Mouse (Mus musculus) embryonic facial prominence, embryonic 10.5 days (tissue): Measurements from ENCODE around the gene Cope. TPM values are rescaled to one million over a fixed set of nuclear protein-coding genes. Genes with fewer than 3 reads are reported as not detected.
A peak's percentile ranks its signal among the peaks of the same experiment; 100 is the strongest.

Experiments used
- DNase-seq: peaks from one replicate; pipeline ENCODE4 v3.0.0-alpha.2; 2017; ENCODE audit warnings: low spot score
- H3K27ac ChIP-seq: fragments of 300-500 bp; sonication (generic); replicated peaks from 2 replicates; pipeline ENCODE4 v1.5.1; 2016; ENCODE audit warnings: mild to moderate bottlenecking
- H3K27me3 ChIP-seq: fragments of 300-500 bp; sonication (generic); replicated peaks from 2 replicates; pipeline ENCODE4 v1.6.1; 2016; ENCODE audit warnings: low read depth, mild to moderate bottlenecking; ENCODE audit not compliant: poor library complexity, severe bottlenecking
- H3K36me3 ChIP-seq: fragments of 300-500 bp; sonication (generic); replicated peaks from 2 replicates; pipeline ENCODE4 v1.6.1; 2016; ENCODE audit warnings: mild to moderate bottlenecking, moderate library complexity
- H3K4me1 ChIP-seq: fragments of 300-500 bp; sonication (generic); 2 replicates; pipeline ENCODE4 v1.6.1; 2016
- H3K4me3 ChIP-seq: fragments of 300-500 bp; sonication (generic); 2 replicates; pipeline ENCODE4 v1.5.1; 2016; ENCODE audit warnings: mild to moderate bottlenecking, moderate library complexity
- H3K9me3 ChIP-seq: fragments of 300-500 bp; sonication (generic); 2 replicates; pipeline ENCODE4 v1.6.1; 2016; ENCODE audit warnings: mild to moderate bottlenecking
- WGBS: fragments of 180-500 bp; shearing (Covaris S2); methylation state at CpG from one replicate; pipeline ENCODE4 v1.1.7; 2016; 5-methylcytosine and 5-hydroxymethylcytosine counted together
- polyA plus RNA-seq: library from polyadenylated mRNA; unstranded; fragments of >200 nt; fragmentation: Nextera tagmentation; extraction: Ambion mirVana; gene quantifications from 2 replicates; pipeline ENCODE4 v1.2.1, GENCODE M21; 2016

Cope gene
- polyA plus RNA-seq, 1 experiment from 2014 or later = 293 TPM

- no peak for DNase-seq
- Histone ChIP-seq H3K4me3 (no peak overlapping the region), H3K9me3 (no peaks in the 10 kb centered on the region), H3K27me3 (no peaks in the 10 kb centered on the region), H3K27ac (no peak overlapping the region), H3K4me1 (peaks cover 12% of the 10 kb centered on the region), H3K36me3 (peaks cover 100% of the 10 kb centered on the region)
- 92% methylated on average over 7 of the region's 7 CpGs for WGBS
Measured at GRCm38 (mm10) chr8:70338931-70339330, 36.6 kb downstream of the Cope start.

DNA sequence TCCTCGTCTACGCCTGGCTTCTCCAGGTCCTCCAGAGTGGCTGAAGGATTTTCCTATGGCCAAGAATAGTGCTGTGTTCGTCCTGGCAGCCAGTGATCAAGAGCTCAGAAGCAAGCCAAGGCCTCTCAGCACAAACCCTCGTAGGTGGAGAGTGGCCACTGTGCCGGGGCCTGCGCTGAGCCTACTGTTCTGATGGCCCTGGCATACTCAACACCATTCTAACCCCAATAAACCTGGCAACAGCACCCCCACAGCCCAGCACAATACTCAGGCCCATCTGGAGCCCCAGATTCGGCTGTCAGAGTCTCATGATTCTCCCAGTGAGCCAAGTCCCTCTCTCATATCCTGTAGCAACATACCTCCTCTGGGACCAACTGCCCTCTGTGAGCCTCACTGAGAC, 38.3 kb downstream of the Cope start:
- WGBS = 89% methylated on average over 7 of the region's 7 CpGs
- no peak overlapping the region for H3K27ac ChIP-seq
- peaks cover 93% of the 10 kb centered on the region for H3K36me3 ChIP-seq
- no peaks in the 10 kb centered on the region for H3K9me3 ChIP-seq
- H3K4me3 ChIP-seq = no peak overlapping the region
- no peak for DNase-seq
- H3K4me1 ChIP-seq = peaks cover 18% of the 10 kb centered on the region
- no peaks in the 10 kb centered on the region for H3K27me3 ChIP-seq

DNA sequence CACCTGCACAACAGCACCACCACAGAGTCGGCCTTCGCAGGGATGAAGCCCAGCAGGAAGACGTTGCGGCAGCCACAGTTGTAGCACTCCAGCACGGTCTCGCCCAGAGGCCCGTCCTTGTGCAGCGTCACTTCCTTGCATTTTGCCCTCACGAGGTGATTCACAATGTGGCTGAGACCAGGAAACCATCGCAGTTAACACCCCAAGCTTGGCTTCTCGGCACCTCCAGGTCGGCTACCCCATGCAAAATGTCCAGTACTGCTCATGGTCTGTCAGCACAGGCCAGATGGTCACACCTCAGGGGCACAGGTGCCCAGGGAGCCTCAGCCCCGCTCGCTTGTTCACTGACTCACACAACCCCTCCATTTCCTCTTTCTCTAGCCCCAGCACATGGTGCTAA, 39.7 kb downstream of the Cope start:
- Histone ChIP-seq H3K27ac (no peak overlapping the region), H3K27me3 (no peaks in the 10 kb centered on the region), H3K9me3 (no peaks in the 10 kb centered on the region), H3K36me3 (peaks cover 92% of the 10 kb centered on the region), H3K4me3 (no peak overlapping the region), H3K4me1 (peaks cover 18% of the 10 kb centered on the region)
- WGBS = 93% methylated on average over 14 of the region's 14 CpGs
- no peak for DNase-seq

DNA sequence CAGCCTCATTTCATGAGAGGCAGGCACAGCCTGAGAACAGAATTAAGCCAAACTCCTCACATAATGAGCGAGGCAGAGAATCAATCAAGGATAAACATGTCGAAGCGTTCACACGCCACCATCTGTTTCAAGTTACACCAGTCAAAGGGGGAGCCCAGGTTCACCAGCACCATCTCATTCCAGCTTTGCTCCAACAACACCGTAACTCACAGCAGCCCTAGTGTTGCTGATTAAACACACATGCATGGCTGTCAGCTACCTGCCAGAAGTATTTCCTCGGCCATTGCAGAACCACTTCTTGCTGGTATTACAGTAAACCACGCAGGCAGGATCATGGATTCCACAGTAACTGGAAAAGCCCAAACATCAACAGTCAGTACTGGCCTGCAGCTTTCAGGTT, 40.8 kb downstream of the Cope start:
- DNase-seq = peak; percentile 41
- Histone ChIP-seq H3K9me3 (no peaks in the 10 kb centered on the region), H3K4me1 (peaks cover 18% of the 10 kb centered on the region), H3K27ac (no peak overlapping the region), H3K27me3 (no peaks in the 10 kb centered on the region), H3K4me3 (no peak overlapping the region), H3K36me3 (peaks cover 92% of the 10 kb centered on the region)
- 60% methylated on average over 7 of the region's 7 CpGs for WGBS

GRCm38 (mm10) chr8:70343696-70344095, 41.4 kb downstream of the Cope start:
- Histone ChIP-seq H3K4me1 (peaks cover 24% of the 10 kb centered on the region), H3K27ac (no peak overlapping the region), H3K36me3 (peaks cover 92% of the 10 kb centered on the region), H3K4me3 (no peak overlapping the region), H3K27me3 (no peaks in the 10 kb centered on the region), H3K9me3 (no peaks in the 10 kb centered on the region)
- 59% methylated on average over 6 of the region's 6 CpGs for WGBS
- peak; percentile 60 for DNase-seq

DNA sequence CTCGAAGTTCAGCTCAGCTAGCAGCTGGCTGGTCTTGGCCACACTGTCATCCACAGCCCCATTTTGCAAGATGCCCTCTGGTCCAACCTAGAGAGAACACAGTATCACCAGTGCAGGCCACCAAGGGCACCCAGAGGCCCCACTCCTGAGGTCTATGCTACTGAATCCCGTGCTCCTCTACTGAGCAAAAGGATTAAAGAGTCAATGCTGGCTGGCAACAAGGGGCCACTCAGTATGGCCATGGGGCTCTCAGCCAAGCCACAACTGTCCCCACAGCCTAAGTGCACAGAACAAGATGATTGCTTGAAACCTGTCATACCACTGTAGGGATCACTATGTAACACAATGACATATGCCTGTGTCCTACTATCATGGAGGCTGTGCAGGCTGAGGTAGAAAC, 42.0 kb downstream of the Cope start:
- 85% methylated on average over 2 of the region's 2 CpGs for WGBS
- peaks cover 30% of the 10 kb centered on the region for H3K4me1 ChIP-seq
- H3K4me3 ChIP-seq = no peak overlapping the region
- no peaks in the 10 kb centered on the region for H3K9me3 ChIP-seq
- no peak overlapping the region for H3K27ac ChIP-seq
- H3K36me3 ChIP-seq = peaks cover 92% of the 10 kb centered on the region
- no peaks in the 10 kb centered on the region for H3K27me3 ChIP-seq
- no peak for DNase-seq

DNA sequence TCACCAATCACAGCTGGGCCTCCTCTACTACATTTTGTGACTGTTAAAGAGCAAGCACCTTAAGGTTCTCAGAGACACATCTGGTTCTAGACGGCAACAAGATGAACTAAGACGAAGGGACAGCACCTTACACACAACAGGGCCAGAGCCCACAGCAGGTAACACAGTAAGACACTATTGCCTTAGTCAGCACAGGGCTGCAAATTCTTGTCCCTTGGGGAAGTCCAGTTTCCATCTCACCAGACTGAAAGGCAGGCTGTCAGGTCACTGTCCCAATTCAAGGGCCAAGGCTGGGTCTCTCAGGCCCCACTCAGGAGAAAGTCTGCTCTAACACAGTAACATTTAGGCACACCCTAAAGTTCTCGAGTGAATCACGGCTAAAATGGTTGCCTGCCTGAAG, 45.1 kb downstream of the Cope start:
- 86% methylated on average over 4 of the region's 4 CpGs for WGBS

DNA sequence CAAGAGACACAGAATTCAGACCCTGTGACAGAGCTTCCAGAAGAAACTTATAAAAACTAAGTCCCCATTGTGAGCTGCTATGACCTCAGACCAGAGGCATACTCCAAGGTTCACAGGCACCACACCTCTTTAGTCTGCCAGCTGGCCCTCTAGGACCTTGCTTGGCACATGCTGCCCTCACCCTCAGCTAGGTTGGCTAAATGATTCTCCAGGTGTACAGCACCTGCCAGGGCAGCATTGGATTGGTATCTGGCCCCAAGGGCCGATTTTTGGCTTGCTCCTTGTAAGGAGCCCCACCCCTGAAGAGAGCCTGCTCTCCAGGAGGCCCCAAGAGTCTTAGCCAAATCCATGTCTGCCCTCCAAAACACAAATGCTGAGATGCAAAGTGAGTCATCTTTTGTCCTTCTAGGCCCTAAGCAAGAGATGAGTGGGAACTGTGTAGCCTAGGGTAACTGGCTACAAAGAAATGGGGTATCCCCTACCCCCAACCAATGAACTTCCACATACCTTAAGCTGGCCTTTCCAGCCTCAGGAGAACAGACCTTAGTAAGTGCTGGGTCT, 45.6 kb downstream of the Cope start:
- peaks cover 80% of the 10 kb centered on the region for H3K36me3 ChIP-seq
- no peaks in the 10 kb centered on the region for H3K27me3 ChIP-seq
- DNase-seq = no peak
- peaks cover 60% of the 10 kb centered on the region for H3K4me1 ChIP-seq
- H3K4me3 ChIP-seq = no peak overlapping the region
- H3K9me3 ChIP-seq = no peaks in the 10 kb centered on the region
- no peak overlapping the region for H3K27ac ChIP-seq
- 89% methylated on average over 1 of the region's 1 CpGs for WGBS

More for the DNA sequence above, 45.1 kb downstream of the Cope start:
- Histone ChIP-seq H3K4me1 (peaks cover 61% of the 10 kb centered on the region), H3K27ac (no peak overlapping the region), H3K9me3 (no peaks in the 10 kb centered on the region), H3K36me3 (peaks cover 85% of the 10 kb centered on the region), H3K4me3 (no peak overlapping the region), H3K27me3 (no peaks in the 10 kb centered on the region)
- no peak for DNase-seq

DNA sequence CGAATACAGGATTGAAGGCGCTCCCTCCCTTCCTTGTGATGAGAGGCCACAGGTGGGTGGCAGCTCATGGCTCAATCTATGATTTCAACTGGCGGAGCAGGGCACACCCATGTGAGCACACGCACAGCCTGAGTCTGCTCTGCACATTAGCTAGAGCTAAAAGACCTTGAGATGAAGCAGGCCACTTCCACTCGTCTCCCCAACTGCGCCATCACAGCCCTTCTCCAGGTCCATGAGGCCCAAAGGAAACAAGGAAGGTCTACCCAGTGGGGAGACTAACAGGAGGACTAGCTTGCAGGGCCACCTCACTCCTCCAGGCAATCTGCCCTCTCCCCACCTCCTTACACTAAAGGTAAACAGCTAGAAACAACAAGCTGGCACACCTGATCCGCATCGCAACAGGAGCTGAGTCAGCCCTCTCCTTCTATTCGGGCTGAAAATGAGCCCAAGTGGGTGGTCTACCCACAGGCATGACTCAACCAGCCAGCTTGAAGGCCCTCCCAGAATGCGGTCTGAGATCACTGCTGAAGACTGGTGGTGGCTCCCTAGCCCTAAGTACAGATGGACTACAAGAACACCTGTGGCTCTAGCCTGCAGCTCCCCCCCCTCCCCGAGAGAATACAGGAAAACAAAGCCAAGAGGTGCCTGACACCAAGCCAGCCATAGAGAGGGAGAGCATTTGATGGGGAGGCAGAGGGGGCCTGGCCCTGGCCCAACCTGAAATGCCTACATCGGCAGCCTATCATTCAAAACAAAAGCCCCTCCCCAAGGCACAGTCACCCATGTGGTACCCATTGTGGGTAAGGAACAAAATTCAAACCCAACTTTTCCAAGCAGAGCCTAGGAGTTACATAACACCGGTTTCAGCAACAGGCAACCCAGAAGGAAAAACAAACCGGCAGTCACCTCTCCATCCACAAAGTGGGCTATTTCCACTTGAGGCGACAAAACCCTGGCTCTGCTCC, 49.0 kb downstream of the Cope start:
- no peak for DNase-seq
- Histone ChIP-seq H3K9me3 (no peaks in the 10 kb centered on the region), H3K27ac (peak overlapping the region; percentile 96), H3K27me3 (no peaks in the 10 kb centered on the region), H3K36me3 (peaks cover 54% of the 10 kb centered on the region), H3K4me1 (peaks cover 59% of the 10 kb centered on the region), H3K4me3 (peak overlapping the region; percentile 99)
- WGBS = 60% methylated on average over 15 of the region's 15 CpGs

DNA sequence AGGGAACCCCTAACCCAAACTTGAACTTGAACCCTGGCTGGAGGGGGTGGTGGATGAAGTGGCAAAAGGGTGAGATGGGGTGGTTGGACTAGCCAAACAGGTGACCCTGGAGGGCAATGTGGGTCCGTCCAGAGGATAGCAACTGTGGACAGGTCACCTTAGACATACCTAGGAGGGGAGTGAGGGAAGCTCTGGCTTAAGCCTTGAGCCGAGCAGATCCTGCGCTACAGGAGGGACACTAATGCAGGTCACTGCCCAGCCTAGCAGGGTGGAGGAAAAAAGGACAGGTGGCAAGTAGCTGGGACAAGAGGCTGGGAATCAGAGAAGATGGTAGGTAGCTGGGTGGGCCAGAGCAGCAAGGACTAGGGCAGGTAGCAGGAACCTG, 49.7 kb downstream of the Cope start:
- WGBS = 33% methylated on average over 3 of the region's 3 CpGs
- no peaks in the 10 kb centered on the region for H3K9me3 ChIP-seq
- peaks cover 47% of the 10 kb centered on the region for H3K36me3 ChIP-seq
- no peak for DNase-seq
- H3K4me3 ChIP-seq = peak overlapping the region; percentile 99
- no peaks in the 10 kb centered on the region for H3K27me3 ChIP-seq
- peaks cover 59% of the 10 kb centered on the region for H3K4me1 ChIP-seq
- H3K27ac ChIP-seq = peak overlapping the region; percentile 96

DNA sequence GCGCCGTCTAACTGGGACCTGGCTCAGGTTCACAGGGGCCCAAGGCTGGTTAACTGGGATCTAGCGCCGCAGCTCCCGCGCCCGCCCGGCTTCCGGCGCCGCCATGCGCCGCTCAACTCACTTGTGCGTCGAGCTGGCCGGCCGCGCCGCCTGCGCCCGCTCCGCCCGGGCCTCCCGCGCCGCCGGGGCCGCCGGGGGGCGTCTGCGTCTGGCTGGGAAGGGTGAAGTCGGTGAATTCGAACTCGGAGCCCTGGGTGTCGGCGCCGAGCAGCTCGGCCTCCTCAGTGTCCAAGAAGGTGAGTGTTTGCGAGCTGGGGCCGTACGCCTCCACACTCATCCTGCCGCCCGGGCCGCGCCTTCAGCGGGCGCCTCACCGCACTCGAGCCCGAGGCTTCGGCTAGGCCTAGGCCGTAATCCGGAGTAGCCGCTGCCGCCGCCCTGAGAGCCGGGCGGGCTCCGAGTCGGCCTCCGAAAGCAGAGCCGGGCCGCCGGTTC, 50.4 kb downstream of the Cope start:
- Histone ChIP-seq H3K4me3 (peak overlapping the region; percentile 99), H3K4me1 (peaks cover 59% of the 10 kb centered on the region), H3K27me3 (no peaks in the 10 kb centered on the region), H3K27ac (peak overlapping the region; percentile 96), H3K36me3 (peaks cover 40% of the 10 kb centered on the region), H3K9me3 (no peaks in the 10 kb centered on the region)
- no peak for DNase-seq
- under 1% methylated on average over 64 of the region's 64 CpGs for WGBS

DNA sequence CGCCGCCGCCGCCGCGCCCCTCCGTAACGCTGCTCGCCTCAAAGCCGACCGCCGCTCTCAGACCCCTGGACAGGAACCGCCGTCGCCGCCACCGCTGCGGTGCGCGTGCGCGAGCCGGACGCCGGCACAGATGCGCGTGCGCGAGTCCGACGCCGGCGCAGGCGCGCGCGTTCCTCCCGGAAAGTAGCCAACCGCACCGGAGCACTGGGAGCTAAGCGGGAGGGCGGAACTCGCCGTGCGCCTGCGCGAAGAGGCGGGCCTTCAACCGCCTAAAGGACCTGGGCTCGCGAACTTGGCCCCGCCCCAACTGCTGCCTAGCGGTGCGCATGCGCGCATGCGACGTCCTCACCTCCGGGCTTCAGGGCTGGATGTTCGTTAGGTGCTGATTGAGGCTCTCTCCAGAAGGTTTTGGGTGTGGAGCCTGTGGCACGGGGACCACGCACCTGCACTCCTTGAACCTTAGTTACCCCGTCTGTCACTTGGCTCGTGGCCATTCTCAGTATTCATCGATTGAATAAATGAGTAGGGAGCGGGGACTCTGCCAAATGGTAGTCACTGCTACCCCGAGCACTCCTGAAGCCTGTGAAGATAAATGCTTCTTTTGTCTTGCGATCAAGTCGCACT, 51.0 kb downstream of the Cope start, which contains the start of gene Upf1:
Gene Upf1 (minus strand): TSS at position 85 of the 624 bp plus-strand sequence.
- Histone ChIP-seq H3K9me3 (no peaks in the 10 kb centered on the region), H3K4me3 (peak within 1 kb of the TSS; percentile 99), H3K27me3 (no peaks in the 10 kb centered on the region), H3K27ac (peak within 1 kb of the TSS; percentile 96), H3K4me1 (peaks cover 56% of the 10 kb centered on the region), H3K36me3 (peaks cover 34% of the 10 kb centered on the region)
- peak; percentile 100 for DNase-seq
- WGBS = under 1% methylated on average over 68 of the region's 69 CpGs
